Mouse (Mus musculus): ENCODE measurements around the gene Cdk14. TPM values are rescaled to one million over a fixed set of nuclear protein-coding genes. Genes with fewer than 3 reads are reported as not detected.
A peak's percentile ranks its signal among the peaks of the same experiment; 100 is the strongest.

Gene Cdk14
- total RNA-seq, 2 experiments from 2014 or later: 0.46 to 0.60 TPM

DNA sequence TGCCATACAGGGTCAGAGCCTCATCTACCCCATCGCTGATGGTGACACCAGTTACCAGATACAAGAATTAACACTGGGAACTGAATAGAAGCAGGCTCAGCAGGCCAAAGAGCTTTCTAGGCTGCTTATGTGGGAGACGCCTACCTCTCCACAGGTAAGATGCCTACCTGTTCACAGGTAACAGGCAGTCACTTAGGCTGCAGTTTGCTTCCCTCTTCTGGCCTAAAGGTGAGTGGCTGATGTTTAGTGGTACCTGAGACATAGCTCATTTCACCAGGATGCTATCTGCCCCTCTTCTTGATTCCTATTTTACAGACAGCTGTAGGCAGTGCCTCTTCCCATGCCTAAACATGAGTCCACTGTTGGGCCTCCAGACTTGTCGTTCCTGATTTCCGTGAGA, 595.0 kb downstream of the Cdk14 start:
- no peak for ATAC-seq (replicated peaks; ENCODE audit: poor library complexity, severe bottlenecking)

DNA sequence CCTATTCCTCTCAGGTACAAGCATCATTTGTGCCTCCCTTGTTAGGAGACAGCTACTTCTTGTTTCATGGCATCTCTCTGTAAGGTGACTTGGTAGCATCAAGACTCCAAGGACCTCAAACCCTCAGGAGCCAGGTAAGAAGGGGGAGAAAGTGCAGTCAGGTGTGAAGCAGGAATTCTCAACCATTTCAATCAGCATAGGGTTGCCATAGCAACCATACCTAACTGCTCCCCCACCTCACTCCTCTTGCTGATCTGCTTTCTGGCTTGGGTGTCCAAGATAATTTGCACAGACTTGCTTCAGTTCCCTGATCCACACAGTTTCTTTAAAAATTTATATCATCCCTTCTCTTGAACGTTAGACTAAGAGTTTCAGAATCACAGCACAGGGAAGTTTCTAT, 595.9 kb downstream of the Cdk14 start:
- no peak for ATAC-seq (replicated peaks; ENCODE audit: poor library complexity, severe bottlenecking)

DNA sequence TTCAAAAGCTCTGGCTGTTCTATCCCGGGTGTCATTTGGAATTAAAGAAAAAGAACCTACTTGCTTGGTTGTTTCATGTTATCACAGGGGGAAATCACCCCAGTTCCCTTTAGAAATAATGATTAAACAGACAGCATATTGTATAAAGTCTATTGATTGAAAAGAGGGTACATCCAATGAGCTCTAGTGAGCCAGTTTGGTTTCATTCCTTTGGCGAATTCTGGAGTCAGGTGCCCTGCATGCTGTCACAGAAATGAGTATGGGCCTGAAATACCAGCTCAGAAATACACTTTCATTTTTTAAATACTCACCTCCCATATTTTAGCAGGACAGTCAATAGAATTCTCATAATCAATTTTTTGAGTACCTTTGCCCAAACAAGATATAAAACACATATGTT, 598.1 kb downstream of the Cdk14 start:
- ATAC-seq (replicated peaks; ENCODE audit: poor library complexity, severe bottlenecking): no peak

DNA sequence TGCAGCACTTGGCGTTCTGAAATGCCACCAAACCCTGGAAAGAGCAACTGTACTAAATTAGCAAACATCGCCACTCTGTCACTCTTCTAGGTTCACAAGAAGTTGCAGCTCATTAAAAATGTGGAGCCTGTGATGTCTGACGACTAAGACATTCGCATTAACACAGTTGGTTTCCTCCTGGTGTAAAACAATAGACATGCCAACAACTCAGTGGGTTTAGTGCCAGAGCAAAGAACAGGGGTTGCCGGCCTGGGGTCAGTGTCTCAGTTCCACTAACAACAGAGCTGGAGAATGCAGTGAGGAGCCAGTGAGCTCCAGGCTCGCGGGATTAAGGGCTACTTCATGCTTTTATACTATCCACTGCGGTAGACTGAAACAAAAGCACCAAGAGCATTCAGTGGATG, 598.7 kb downstream of the Cdk14 start:
- ATAC-seq (replicated peaks; ENCODE audit: poor library complexity, severe bottlenecking): no peak

DNA sequence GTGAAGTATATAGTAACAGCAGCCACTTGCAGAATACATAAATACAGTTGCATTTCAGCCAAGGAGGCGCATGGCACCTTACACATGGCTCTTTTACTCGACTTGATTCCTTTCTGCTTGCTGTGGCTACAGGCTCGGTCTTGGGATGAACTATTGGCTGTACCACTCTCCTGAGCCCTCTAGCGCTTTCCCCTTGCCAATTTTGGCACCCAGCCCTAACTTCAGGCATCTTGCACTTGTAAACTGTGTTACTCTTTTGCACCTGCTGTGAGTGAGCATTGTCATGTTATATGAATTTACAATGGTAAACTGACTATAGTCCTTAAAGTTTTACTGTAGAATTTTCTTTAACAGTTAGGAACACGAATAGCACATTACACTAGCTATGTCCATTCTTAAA, 603.1 kb downstream of the Cdk14 start:
- no peak for ATAC-seq (replicated peaks; ENCODE audit: poor library complexity, severe bottlenecking)

DNA sequence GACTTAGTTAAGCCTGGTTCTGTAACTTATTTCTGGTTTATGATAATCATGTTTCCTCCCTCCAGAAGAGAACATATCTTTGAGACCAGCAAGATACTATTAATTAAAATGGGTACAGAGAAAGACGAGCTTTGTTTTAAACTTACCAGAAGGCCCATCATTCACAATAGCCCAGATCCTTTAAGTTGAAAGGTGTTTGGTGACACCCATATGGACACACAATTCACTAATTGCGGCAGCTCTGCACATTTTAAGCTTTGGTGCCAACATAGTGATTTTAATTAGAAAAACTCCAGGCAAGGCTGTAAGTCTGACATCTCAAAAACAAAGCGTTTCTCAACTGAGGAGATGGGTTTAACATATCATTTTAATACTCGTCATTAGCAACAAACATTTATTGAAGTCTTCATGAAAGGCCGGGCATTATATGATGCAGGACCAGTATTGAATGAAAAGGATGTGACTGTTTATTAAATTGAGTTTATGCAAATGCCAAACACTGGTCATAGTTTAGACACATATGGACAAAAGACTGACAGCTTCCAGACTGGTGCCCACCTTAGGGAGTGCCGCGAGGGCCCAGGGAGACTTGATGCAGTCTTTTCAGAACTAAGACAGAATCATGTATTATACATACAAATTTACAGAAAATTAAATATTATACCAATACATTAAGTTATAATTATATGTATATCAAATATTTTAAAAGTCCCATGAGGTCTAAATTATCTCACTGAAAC, 605.5 kb downstream of the Cdk14 start:
- ATAC-seq (replicated peaks; ENCODE audit: poor library complexity, severe bottlenecking): no peak

DNA sequence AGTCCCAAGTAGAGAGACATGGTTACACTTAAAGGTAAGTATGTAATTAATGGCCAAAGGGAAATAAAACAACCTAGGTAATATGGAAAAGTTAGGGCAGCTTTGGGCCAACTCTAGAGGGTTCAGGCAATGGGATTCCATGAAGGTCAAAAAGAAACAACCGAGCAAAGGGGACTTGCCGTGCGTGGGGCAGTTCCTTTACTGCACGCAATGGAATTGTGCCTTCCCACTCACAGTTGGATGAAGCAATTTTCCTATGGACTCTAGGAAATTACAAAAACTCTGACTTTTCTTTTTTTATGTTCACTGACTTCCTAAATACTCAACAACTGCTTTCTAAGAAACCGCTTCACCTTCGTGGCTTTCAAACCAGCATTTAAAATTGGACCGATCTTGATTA, 606.8 kb downstream of the Cdk14 start:
- peak; percentile 70 for ATAC-seq (replicated peaks; ENCODE audit: poor library complexity, severe bottlenecking)

DNA sequence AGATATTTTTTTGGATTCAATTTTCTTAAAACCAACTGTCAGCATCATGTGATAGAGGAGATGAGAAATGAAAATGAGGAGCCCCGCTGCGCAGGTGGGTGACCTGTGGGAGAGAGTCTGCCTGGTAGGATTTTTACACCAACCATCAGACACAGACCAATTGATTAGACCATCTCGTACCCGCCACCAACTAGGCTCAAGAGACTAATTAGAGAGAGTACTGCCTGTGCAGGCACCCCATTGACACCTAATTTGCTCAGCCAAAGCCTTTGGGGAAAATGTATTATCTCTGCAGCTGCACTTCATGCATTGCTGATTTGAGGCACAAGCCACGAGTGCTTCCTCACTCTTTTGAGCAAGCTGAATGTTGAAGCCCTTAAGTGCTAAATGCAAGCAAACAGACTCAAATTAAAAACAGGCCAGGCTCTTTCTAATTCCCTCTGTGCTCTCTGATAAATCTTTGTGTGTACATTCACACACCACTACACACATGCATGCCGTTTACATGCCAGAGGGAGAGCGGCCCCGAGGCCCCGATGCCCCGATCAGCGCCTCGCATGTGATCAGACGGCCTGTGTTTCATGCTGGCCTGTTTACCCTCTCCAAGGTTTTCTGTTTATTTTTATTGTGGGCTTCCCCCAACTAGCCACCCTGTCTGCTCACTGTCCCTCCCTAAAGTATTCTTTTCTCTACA, 607.9 kb downstream of the Cdk14 start:
- no peak for ATAC-seq (replicated peaks; ENCODE audit: poor library complexity, severe bottlenecking)

DNA sequence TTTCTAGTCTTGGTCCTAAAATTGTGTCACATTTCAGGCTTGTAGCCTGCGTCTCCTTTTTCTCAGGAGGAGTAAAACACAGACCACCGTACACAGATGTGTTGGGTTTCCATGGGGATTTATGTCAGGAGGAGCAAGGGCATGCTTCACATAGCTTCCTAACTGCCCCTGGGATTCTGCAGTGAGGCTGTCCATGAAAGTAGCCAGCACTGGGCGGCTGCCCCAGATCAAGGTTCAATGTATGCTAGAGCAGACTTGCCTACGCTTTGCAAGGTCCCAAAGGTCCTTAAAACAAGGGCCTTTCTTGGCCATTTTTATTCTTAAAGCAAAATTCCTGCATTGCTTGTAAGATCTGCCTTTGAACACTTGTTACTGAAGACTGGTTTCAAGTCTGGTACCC, 614.9 kb downstream of the Cdk14 start:
- ATAC-seq (replicated peaks; ENCODE audit: poor library complexity, severe bottlenecking): no peak

DNA sequence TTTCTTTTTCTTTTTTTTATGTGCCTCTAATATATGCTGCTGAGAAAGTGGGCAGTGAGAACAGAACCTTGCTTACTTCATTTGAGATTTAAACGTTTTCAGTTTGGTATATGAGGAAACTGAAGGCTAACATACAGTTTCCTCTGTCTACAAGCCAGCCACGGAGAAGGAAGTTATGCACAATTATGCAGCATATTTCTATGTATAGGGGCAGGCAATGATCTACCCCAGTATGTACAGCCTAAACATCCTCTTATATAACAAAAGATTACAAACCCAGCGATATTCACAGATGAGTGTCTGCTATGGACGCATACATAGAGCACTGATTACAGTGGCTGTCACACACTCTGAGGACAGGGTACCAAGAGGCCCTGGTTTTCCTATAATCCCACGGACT, 616.4 kb downstream of the Cdk14 start:
- ATAC-seq (replicated peaks; ENCODE audit: poor library complexity, severe bottlenecking): peak; percentile 55

DNA sequence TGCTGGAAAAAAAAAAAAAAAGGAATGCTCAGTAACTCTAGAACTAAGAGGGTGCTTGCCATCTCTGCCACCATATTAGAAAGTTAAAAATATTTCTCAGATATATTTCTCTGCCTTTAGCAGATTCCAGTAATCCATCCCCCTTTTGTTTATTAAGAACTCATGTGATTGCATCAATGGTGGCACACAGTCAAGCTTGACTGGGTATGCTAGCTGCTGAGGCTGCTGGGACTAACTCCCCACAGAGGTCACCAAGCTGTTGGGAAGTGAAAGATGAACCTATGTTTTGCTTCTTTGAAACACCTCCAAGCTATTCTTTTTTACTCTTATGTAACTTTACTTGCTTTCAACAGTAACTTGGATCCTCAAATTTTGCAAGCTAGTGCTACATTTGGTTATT, 618.1 kb downstream of the Cdk14 start:
- no peak for ATAC-seq (replicated peaks; ENCODE audit: poor library complexity, severe bottlenecking)

DNA sequence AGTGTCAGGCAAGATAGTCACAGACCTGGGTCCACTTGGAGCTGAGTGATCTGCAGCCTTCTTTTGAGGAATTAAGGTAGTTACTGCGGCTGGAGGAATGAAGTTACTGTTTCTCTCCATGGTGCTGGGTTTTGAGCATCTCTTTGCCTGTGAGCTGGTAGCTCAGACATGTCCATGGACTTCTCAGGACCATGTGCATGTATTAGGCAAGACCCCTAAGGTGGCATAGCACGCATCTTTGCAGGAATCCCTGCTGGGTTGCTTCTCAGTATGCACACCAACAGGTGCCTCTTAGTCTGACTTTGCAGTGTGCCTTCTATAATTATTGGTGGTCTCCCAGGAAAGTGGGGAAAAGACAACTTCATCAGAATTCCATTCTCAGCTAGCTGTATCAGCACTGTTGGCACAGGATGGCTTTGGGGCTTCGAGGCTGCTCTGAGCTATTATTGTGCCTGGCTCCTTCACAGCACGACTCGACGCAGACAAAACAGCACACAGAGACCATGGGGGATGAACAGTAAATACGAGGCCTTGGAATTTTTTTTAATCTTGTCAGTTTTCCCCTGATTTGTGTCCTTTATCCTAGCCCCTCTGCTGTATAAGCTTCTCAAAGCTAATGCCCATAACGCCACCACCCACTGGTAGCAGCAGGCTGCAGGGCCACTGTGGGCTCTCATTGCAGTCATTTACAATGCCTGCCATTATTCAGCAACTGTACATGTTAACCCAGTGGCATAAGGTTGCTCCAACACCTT, 618.8 kb downstream of the Cdk14 start:
- no peak for ATAC-seq (replicated peaks; ENCODE audit: poor library complexity, severe bottlenecking)

DNA sequence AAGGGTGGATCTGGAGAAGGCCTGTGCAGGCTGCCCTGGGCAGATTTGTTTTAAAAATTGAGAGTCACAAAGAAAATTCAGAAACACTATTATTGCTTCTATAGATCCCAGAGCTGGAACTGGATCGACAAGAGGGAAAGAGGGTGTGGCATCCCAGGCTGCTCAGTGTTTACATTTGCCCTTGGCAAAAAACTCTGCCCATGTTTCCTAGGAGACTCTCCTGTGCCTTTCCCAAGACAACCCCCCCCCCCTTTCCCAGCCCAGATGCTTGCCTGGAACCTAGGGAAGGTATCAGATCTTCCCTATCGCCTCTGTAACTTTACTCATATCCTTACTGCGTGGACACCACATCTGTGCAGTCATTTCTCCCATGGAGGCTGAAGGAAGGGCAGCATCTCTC, 628.9 kb downstream of the Cdk14 start:
- ATAC-seq (replicated peaks; ENCODE audit: poor library complexity, severe bottlenecking): no peak

DNA sequence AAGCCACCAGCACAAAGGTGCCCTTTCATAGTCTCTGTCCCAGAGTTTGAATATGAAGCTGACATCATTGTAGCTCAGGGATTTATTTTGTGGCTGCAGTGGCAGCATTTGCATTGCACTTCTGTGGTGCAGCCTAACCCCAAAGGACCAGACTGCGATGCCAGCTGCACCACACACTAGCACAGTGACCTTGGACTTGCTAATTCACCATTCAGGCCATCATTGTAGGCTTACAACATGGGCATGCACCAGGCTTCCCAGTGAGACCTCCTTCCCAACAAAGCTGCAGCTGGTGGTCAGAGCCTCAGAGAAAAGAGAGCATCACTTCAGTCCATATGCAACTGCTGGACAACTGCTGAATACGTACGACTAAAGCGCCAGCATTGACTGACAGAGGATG, 629.8 kb downstream of the Cdk14 start:
- no peak for ATAC-seq (replicated peaks; ENCODE audit: poor library complexity, severe bottlenecking)

DNA sequence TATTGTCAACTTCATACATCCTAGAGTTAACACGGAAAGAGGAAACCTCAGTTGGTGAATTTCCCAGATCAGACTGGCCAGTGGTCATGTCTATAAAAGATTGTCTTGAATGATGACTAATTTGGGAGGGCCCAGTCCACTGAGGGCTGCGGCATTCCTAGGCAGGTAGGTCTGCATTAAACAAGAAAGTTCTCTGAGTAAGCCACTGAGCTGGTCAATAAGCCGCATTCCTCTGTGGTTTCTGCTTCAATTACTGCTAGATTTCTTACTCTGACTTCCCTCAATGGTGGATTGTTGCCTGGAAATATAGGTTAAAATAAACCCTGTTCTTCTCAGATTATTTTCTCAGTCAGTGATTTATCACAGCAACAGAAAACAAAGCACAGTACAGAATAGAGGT, 631.6 kb downstream of the Cdk14 start:
- ATAC-seq (replicated peaks; ENCODE audit: poor library complexity, severe bottlenecking): no peak

DNA sequence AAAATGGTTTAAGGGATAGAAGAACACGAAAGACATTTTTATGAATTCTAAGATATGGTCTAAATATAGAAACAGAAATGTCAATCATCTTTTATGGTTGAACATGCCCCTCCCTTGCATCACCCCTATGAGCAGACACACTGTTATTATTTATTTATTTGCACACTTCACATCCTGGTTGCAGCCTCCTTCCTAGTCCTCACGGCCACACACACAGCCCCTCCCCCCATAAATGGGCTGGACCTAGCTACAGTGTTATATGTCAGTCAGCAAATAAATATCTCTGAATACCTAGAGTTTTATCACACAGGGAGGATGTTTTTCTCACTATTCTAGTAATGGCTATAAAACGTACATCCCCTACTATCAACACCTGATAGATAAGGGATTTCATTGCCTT, 633.3 kb downstream of the Cdk14 start:
- no peak for ATAC-seq (replicated peaks; ENCODE audit: poor library complexity, severe bottlenecking)

DNA sequence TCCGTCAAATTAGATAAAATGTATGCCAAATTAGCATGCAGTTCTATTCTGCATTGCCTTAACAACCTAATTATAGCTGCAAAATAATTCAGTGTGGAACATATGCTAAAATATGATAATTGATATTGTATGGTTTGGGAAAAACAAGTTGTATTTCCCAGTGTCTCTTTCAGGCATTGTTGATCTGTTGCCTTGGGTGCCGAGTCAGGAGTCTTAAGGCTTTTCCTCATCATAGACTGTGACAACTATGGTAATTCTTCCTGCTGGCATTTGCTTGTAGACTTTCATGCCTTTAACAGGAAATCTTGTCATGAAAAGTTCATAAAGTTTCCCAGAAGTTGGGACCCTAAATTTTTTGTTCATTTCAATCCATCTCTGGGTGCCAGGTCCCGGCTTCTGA, 641.8 kb downstream of the Cdk14 start:
- ATAC-seq (replicated peaks; ENCODE audit: poor library complexity, severe bottlenecking): no peak

DNA sequence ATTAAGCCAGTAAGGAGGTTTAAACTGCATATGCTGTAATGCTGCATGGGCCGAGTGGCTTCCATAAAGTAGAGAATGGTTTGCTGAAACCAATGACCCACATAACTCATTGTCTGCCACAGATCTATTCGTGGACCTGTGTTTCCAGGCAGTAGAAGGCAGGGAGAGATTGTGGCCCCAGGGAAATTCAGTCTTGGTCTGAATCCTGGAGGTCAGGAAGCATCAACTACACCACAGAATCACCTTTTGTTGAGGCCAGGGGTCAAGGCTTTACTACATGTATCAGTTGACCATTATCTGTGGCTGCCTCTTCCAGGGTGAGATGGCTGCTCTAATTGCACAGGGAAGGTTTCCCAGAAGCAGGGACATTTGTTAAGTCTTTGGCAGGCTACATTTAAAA, 643.6 kb downstream of the Cdk14 start:
- ATAC-seq (replicated peaks; ENCODE audit: poor library complexity, severe bottlenecking): no peak

DNA sequence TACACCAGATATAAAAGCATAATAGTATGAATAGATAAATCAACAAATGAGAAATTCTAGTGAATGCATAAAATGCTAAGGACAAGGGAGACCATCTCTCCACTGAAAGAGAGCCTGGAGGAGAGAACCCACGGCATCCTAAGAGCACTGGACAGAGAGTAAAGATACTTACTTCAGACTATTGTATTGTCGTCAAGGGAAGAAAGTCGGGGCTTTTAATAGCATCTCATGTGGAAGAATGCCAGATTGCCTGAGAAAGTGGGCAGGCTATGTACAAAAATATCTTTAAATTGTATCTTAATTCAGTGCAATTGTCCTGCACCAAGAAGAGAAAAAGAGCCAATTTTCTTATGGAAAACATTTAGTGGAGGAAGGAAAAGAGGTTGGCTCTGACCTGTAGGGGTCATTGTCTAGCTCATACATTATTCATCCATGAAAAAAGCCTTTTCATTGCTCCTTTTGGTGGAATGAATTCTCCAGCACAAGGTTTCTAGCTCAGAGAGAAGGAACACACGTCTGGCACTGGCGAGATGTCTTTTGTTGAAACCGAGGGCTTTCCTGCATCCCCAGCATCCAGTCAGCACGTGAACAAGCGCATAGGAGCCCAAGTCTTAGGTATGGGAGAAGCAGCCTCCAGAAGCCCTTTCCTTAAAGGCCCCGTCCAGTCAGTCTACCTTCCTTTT, 646.9 kb downstream of the Cdk14 start:
- ATAC-seq (replicated peaks; ENCODE audit: poor library complexity, severe bottlenecking): no peak

DNA sequence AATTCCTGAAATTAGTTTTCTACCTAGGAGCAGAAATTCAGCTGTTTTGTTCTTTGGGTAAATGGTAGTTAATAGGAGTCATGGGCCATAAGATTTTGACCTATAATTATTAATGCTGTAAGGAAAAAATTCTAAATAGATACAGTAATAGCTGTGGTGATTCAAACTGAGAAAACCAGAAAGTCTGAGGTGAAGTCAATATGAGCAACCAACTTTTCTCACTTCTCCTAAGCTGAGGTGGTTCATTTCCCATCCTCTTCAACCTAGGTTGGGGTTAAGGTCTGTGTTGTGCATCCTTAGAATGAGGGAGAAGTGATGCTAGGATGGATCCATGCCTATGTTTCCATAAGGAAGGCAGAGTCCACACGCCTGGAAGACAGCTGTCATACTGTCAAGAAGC, 649.5 kb downstream of the Cdk14 start:
- ATAC-seq (replicated peaks; ENCODE audit: poor library complexity, severe bottlenecking): no peak

DNA sequence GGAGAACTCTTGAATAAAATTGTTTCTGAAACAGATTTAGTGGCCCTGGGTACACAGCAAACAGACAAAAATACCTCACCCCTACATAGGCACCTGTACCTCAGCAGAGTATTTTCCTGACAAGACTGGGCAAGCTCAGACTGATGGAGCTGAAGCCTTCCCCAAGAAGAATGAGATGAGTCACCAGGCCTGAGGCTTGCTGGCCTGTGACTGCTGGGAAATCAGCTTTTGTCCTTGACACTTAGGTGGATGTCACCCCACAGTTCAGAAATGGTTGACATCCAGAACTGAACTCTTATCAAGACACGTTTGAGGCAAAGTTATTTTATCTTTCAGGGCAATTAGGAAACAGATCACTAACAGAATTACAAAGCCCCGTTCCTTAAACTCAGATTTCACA, 652.2 kb downstream of the Cdk14 start:
- ATAC-seq (replicated peaks; ENCODE audit: poor library complexity, severe bottlenecking): no peak

Data from granulocyte monocyte progenitor cell, adult 5-6 weeks (primary cell).